Comparison of ENCODE assay signal across 27 mouse cellular contexts in the genomic region with DNA sequence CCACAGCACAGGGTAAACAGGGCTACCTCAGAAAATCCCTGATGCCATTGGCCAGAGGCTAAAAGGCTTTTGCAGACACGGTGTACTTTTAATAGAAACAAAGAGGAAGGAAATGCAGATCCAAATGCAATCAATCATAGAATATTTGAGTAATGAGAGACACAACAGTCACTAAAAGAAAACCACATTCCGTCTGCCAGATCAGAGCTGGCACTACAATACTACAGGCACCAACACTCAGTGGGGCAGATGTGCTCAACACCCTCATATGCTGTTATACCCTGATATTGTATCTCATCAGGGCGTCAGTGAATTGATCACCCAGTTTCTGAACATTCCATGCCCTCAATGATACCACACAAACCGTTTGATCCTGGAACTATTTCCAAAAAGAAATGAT.
DNase-seq lines count a peak whose midpoint lies in the region; ATAC-seq lines count a peak whose summit lies in the region.
"Had no signal": no experiment of that assay in that cellular context is flagged by ENCODE, and none has a peak within 500 bp of the region (broad histone marks: within the 10 kb centered on the region; RNA-seq: fewer than 3 reads in every experiment).

No protein-coding gene starts in this region.

- no peak for ATAC-seq in forebrain, embryonic 15.5 days (replicated peaks)
- ATAC-seq in forebrain, embryonic 11.5 days (replicated peaks; ENCODE audit: low FRiP score): no peak
- no peak for ATAC-seq in hindbrain, embryonic 15.5 days (ENCODE audit: low FRiP score, low read depth)
- peak; percentile 74 to 77 for ATAC-seq in hematopoietic stem cell, adult 5-6 weeks (replicated peaks in 1 of 2; ENCODE audit: insufficient read depth in 1 of 2, low FRiP score in 2 of 2, low TSS enrichment in 1 of 2, low read depth in 1 of 2, poor library complexity in 2 of 2, severe bottlenecking in 2 of 2)
- ATAC-seq: CD4-positive, CD25-positive, alpha-beta regulatory T cell, adult 4 months; hindbrain, postnatal 0 days; intestine, embryonic 16.5 days had no signal

- H3K27ac ChIP-seq in forebrain, embryonic 15.5 days (replicated peaks): 0 out of 2 replicates have a peak overlapping the region, but pooled peaks have one; percentile 12
- H3K27ac ChIP-seq in forebrain, embryonic 11.5 days (ENCODE audit: low read depth, low read length): no peak overlapping the region
- H3K27ac ChIP-seq in hindbrain, embryonic 15.5 days (replicated peaks): 0 out of 2 replicates have a peak overlapping the region, but pooled peaks have one; percentile 4
- H3K27ac ChIP-seq in hindbrain, embryonic 10.5 days: no peak overlapping the region
- H3K27ac ChIP-seq: embryonic facial prominence, embryonic 10.5 days; embryonic facial prominence, embryonic 13.5 days; heart, adult 2 months; heart, embryonic 10.5 days; heart, embryonic 13.5 days; hindbrain, postnatal 0 days had no signal

- H3K27me3 ChIP-seq in forebrain, embryonic 15.5 days: no peaks in the 10 kb centered on the region
- no peaks in the 10 kb centered on the region for H3K27me3 ChIP-seq in forebrain, embryonic 11.5 days (ENCODE audit: control insufficient read depth, insufficient read depth, low read length)
- no peaks in the 10 kb centered on the region for H3K27me3 ChIP-seq in hindbrain, embryonic 15.5 days
- H3K27me3 ChIP-seq in hindbrain, embryonic 10.5 days (ENCODE audit: insufficient read depth, poor library complexity, severe bottlenecking): no peaks in the 10 kb centered on the region
- H3K27me3 ChIP-seq: embryonic facial prominence, embryonic 13.5 days; heart, embryonic 13.5 days had no signal

- peaks cover 31% of the 10 kb centered on the region for H3K4me1 ChIP-seq in forebrain, embryonic 15.5 days
- H3K4me1 ChIP-seq in forebrain, embryonic 11.5 days (replicated peaks; ENCODE audit: control insufficient read depth, insufficient read depth, low read length): no peaks in the 10 kb centered on the region
- peaks cover 19% of the 10 kb centered on the region for H3K4me1 ChIP-seq in hindbrain, embryonic 15.5 days (replicated peaks)
- 0 out of 2 replicates have a peak, but pooled peaks cover 8% of the 10 kb centered on the region for H3K4me1 ChIP-seq in hindbrain, embryonic 10.5 days (replicated peaks)

- DNase-seq in forebrain, embryonic 11.5 days (ENCODE audit: low spot score): no peak
- DNase-seq in hindbrain, embryonic 10.5 days (ENCODE audit: low spot score): no peak
- DNase-seq in Muller cell, postnatal 12 days (ENCODE audit: inconsistent ontology term): peak; percentile 3
- DNase-seq in kidney, postnatal 25 days: no peak
- no peak for DNase-seq in gastrocnemius, postnatal 25 days
- DNase-seq: adrenal gland, postnatal 10 days; cerebellum, adult 11 months; cerebellum, adult 2 months; cerebellum, adult 9-11 months; cerebellum, postnatal 25 days; embryo, embryonic 11 days; gastrocnemius, postnatal 10 days; heart, adult 2 months; heart, postnatal 14 days; kidney, adult 18-20 months; kidney, adult 9 months had no signal

- no peak overlapping the region for H3K4me2 ChIP-seq in forebrain, embryonic 15.5 days (replicated peaks)
- H3K4me2 ChIP-seq in forebrain, embryonic 11.5 days (ENCODE audit: low read depth, low read length, severe bottlenecking): no peak overlapping the region
- no peak overlapping the region for H3K4me2 ChIP-seq in hindbrain, embryonic 15.5 days
- H3K4me2 ChIP-seq: embryonic facial prominence, embryonic 13.5 days; heart, embryonic 13.5 days had no signal

- no peaks in the 10 kb centered on the region for H3K36me3 ChIP-seq in forebrain, embryonic 15.5 days
- H3K36me3 ChIP-seq in forebrain, embryonic 11.5 days (ENCODE audit: control insufficient read depth, insufficient read depth, low read length): no peaks in the 10 kb centered on the region
- no peaks in the 10 kb centered on the region for H3K36me3 ChIP-seq in hindbrain, embryonic 15.5 days
- H3K36me3 ChIP-seq in hindbrain, embryonic 10.5 days: no peaks in the 10 kb centered on the region
- H3K36me3 ChIP-seq: embryonic facial prominence, embryonic 13.5 days; heart, embryonic 10.5 days; heart, embryonic 13.5 days had no signal

- no peaks in the 10 kb centered on the region for H3K9me3 ChIP-seq in forebrain, embryonic 15.5 days
- no peaks in the 10 kb centered on the region for H3K9me3 ChIP-seq in forebrain, embryonic 11.5 days (ENCODE audit: control insufficient read depth, low read length)
- H3K9me3 ChIP-seq in hindbrain, embryonic 15.5 days: no peaks in the 10 kb centered on the region
- no peaks in the 10 kb centered on the region for H3K9me3 ChIP-seq in hindbrain, embryonic 10.5 days
- H3K9me3 ChIP-seq: embryonic facial prominence, embryonic 10.5 days; embryonic facial prominence, embryonic 13.5 days; heart, embryonic 10.5 days; heart, embryonic 13.5 days had no signal

- H3K4me3 ChIP-seq in forebrain, embryonic 15.5 days: no peak overlapping the region
- H3K4me3 ChIP-seq in forebrain, embryonic 11.5 days (ENCODE audit: low read depth, low read length): no peak overlapping the region
- H3K4me3 ChIP-seq in hindbrain, embryonic 15.5 days: no peak overlapping the region
- no peak overlapping the region for H3K4me3 ChIP-seq in hindbrain, embryonic 10.5 days
- H3K4me3 ChIP-seq: embryonic facial prominence, embryonic 10.5 days; embryonic facial prominence, embryonic 13.5 days; erythroblast, embryonic 14.5 days; heart, adult 2 months; heart, embryonic 10.5 days; heart, embryonic 13.5 days had no signal

- no peak overlapping the region for H3K9ac ChIP-seq in forebrain, embryonic 15.5 days (replicated peaks)
- H3K9ac ChIP-seq in forebrain, embryonic 11.5 days (ENCODE audit: low read length): no peak overlapping the region
- H3K9ac ChIP-seq in hindbrain, embryonic 15.5 days: no peak overlapping the region
- H3K9ac ChIP-seq: embryonic facial prominence, embryonic 13.5 days; heart, embryonic 13.5 days had no signal

- 67% methylated on average over 4 of the region's 4 CpGs for WGBS in forebrain, embryonic 15.5 days
- WGBS in forebrain, embryonic 11.5 days: 79% methylated on average over 4 of the region's 4 CpGs
- 75% methylated on average over 4 of the region's 4 CpGs for WGBS in hindbrain, embryonic 15.5 days
- WGBS in hindbrain, embryonic 10.5 days: 83% methylated on average over 4 of the region's 4 CpGs

Comparison
In these comparisons a context has a peak if more than half of its experiments do, and no peak if none do; other contexts are left out.
1. H3K27ac ChIP-seq: peak in forebrain, embryonic 15.5 days (single experiment) and hindbrain, embryonic 15.5 days (single experiment); none in forebrain, embryonic 11.5 days (single experiment) and hindbrain, embryonic 10.5 days (single experiment).
2. ATAC-seq: peak in hematopoietic stem cell, adult 5-6 weeks (2 of 2); none in forebrain, embryonic 15.5 days (single experiment), forebrain, embryonic 11.5 days (single experiment) and hindbrain, embryonic 15.5 days (single experiment).